In the genomic region with DNA sequence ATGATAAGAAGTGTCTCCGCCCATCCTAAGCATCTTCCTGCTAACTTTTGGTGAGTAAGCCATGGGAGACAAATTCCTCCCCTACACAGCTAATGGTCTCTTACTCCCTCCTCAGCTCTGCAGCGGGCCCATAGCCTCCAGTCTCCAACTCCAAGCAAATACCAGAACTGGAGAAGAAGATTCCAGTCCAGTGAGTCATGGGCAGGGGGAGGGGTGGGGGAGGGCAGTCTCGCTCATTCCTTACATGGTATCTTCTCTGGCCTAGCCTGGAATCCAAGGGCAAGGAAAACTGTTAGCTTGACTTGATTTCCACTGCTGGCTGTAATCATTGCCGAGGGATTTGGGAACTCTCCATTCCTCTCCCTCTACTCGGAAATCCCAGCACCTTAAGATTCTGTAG, we compare ENCODE assay signal across 9 mouse cellular contexts. TPM values are rescaled to one million over a fixed set of nuclear protein-coding genes. Genes with fewer than 3 reads are reported as not detected.
DNase-seq lines count a peak whose midpoint lies in the region; ATAC-seq lines count a peak whose summit lies in the region.
"Had no signal": no experiment of that assay in that cellular context is flagged by ENCODE, and none has a peak within 500 bp of the region (broad histone marks: within the 10 kb centered on the region; RNA-seq: fewer than 3 reads in every experiment).

No protein-coding gene starts in this region.

- DNase-seq in heart, postnatal 14 days: no peak
- peak; percentile 85 for DNase-seq in 3134 (ENCODE audit: extremely low read depth, insufficient read length, low spot score)
- DNase-seq in embryo, embryonic 10.5 days (ENCODE audit: low spot score): peak; percentile 48
- DNase-seq in gastrocnemius, postnatal 14 days: no peak
- DNase-seq in cerebellum, postnatal 4 days (ENCODE audit: low spot score in 2 of 2): no peak

- intact Hi-C loops in heart, postnatal 14 days (cut with DNase I): loop anchor here (10.0 kb wide), 1 partner anchor 889 kb away; no protein-coding TSS in a partner anchor
- intact Hi-C loops in gastrocnemius, postnatal 14 days (cut with DNase I; ENCODE audit: low total_unique reads): loop anchor here (10.0 kb wide), 1 partner anchor 759 kb away; no protein-coding TSS in a partner anchor

- H3K27ac ChIP-seq in heart, embryonic 12.5 days (ENCODE audit: poor library complexity, severe bottlenecking): peak overlapping the region; percentile 80
- peak overlapping the region; percentile 76 for H3K27ac ChIP-seq in lung, embryonic 15.5 days

- H3K9me3 ChIP-seq in heart, embryonic 12.5 days (replicated peaks): no peaks in the 10 kb centered on the region
- no peaks in the 10 kb centered on the region for H3K9me3 ChIP-seq in lung, embryonic 15.5 days

- 14% methylated on average over 5 of the region's 5 CpGs for WGBS in heart, embryonic 12.5 days
- 21% methylated on average over 5 of the region's 5 CpGs for WGBS in lung, embryonic 15.5 days

- H3K4me1 ChIP-seq in heart, embryonic 12.5 days (replicated peaks): peaks cover 23% of the 10 kb centered on the region
- peaks cover 24% of the 10 kb centered on the region for H3K4me1 ChIP-seq in lung, embryonic 15.5 days

- H3K4me3 ChIP-seq in heart, embryonic 12.5 days: no peak overlapping the region
- H3K4me3 ChIP-seq in lung, embryonic 15.5 days: no peak overlapping the region

- peak; percentile 73 for ATAC-seq in heart, embryonic 12.5 days (ENCODE audit: insufficient number of reproducible peaks, low FRiP score)
- peak; percentile 72; the same call in 1 of the 2 replicates for ATAC-seq in lung, embryonic 15.5 days (ENCODE audit: borderline replicate concordance, extremely low read depth, low FRiP score, low TSS enrichment)
- no peak for ATAC-seq in erythroblast, adult 5-6 weeks (replicated peaks; ENCODE audit: low FRiP score, poor library complexity, severe bottlenecking)

- peaks cover 19% of the 10 kb centered on the region for H3K36me3 ChIP-seq in heart, embryonic 12.5 days
- no peaks in the 10 kb centered on the region for H3K36me3 ChIP-seq in lung, embryonic 15.5 days

- no peaks in the 10 kb centered on the region for H3K27me3 ChIP-seq in heart, embryonic 12.5 days (replicated peaks)
- H3K27me3 ChIP-seq in lung, embryonic 15.5 days: no peaks in the 10 kb centered on the region

- H3K9ac ChIP-seq in heart, embryonic 12.5 days: no peak overlapping the region; the same call in 1 of the 2 replicates
- no peak overlapping the region for H3K9ac ChIP-seq in lung, embryonic 15.5 days

- H3K4me2 ChIP-seq in heart, embryonic 12.5 days: no peak overlapping the region
- H3K4me2 ChIP-seq in lung, embryonic 15.5 days: no peak overlapping the region

RNA-seq across cellular contexts. Expression of a gene that starts 51.4 kb away (rescaled TPM):
- polyA plus RNA-seq in heart, embryonic 12.5 days (2016; fragmentation: Nextera tagmentation; extraction: Ambion mirVana): 101 and 103 TPM in 2 replicates
- total RNA-seq in heart, postnatal 14 days (2021): 10 to 100 TPM; 69.1 to 69.4 TPM
- polyA plus RNA-seq in lung, embryonic 15.5 days (2015; fragmentation: Nextera tagmentation; extraction: Ambion mirVana): 109 TPM in 2 replicates
- total RNA-seq in gastrocnemius, postnatal 14 days (2021): 10 to 100 TPM; 36.1 to 41.5 TPM
- not detected in 2 replicates for total RNA-seq in erythroblast, adult 5-6 weeks (2015; ENCODE audit: low replicate concordance)
- not detected in 2 replicates for total RNA-seq in erythroblast, adult 5-6 weeks (2017; ENCODE audit: low replicate concordance)
- total RNA-seq: megakaryocyte, adult 5-6 weeks had no signal

Comparison
In these comparisons a context has a peak if more than half of its experiments do, and no peak if none do; other contexts are left out.
1. DNase-seq: peak in 3134 (single experiment) and embryo, embryonic 10.5 days (single experiment); none in heart, postnatal 14 days (0 of 2), gastrocnemius, postnatal 14 days (single experiment) and cerebellum, postnatal 4 days (0 of 2).
2. RNA of a gene that starts 51.4 kb away (total RNA-seq): 69.1 to 69.4 TPM in heart, postnatal 14 days and 36.1 to 41.5 TPM in gastrocnemius, postnatal 14 days; not detected in erythroblast, adult 5-6 weeks; every median in the first group is over 10 times any median in the second.